Mouse (Mus musculus) liver, postnatal 0 days (tissue): Measurements from ENCODE around the gene Ptcd2. TPM values are rescaled to one million over a fixed set of nuclear protein-coding genes. Genes with fewer than 3 reads are reported as not detected.
A peak's percentile ranks its signal among the peaks of the same experiment; 100 is the strongest.

Experiments used
- ATAC-seq: fragments of 200-750 bp; cut with Nextera tagmentation; 2 replicates; pipeline ENCODE4 v1.8.0; 2017; ENCODE audit warnings: mild to moderate bottlenecking, moderate library complexity
- DNase-seq: peaks from one replicate; pipeline ENCODE4 v3.0.0-alpha.2; 2016
- H3K27ac ChIP-seq: fragments of 300-500 bp; sonication (generic); 2 replicates; pipeline ENCODE4 v1.5.1; 2014; ENCODE audit warnings: antibody characterized with exemption, moderate library complexity, mild to moderate bottlenecking, low read depth
- H3K27me3 ChIP-seq: fragments of 300-500 bp; sonication (generic); 2 replicates; pipeline ENCODE4 v1.6.1; 2014; ENCODE audit warnings: low read length, control low read depth, mixed read lengths; ENCODE audit not compliant: insufficient read depth
- H3K36me3 ChIP-seq: fragments of 300-500 bp; sonication (generic); replicated peaks from 2 replicates; pipeline ENCODE4 v1.6.1; 2014; ENCODE audit warnings: mild to moderate bottlenecking, control low read depth, low read length, moderate library complexity, mixed read lengths; ENCODE audit not compliant: insufficient read depth
- H3K4me1 ChIP-seq: fragments of 300-500 bp; sonication (generic); 2 replicates; pipeline ENCODE4 v1.6.1; 2014; ENCODE audit warnings: antibody characterized with exemption, mild to moderate bottlenecking, control low read depth; ENCODE audit not compliant: insufficient read depth
- H3K4me2 ChIP-seq: fragments of 300-500 bp; sonication (generic); 2 replicates; pipeline ENCODE4 v1.6.1; 2014; ENCODE audit warnings: low read depth, mild to moderate bottlenecking, low read length, moderate library complexity, mixed read lengths
- H3K4me3 ChIP-seq: fragments of 300-500 bp; sonication (generic); 2 replicates; pipeline ENCODE4 v1.5.1; 2014; ENCODE audit warnings: low read depth, low read length
- H3K9ac ChIP-seq: fragments of 300-500 bp; sonication (generic); replicated peaks from 2 replicates; pipeline ENCODE4 v1.6.1; 2014; ENCODE audit warnings: mild to moderate bottlenecking, moderate library complexity
- H3K9me3 ChIP-seq: fragments of 300-500 bp; sonication (generic); 2 replicates; pipeline ENCODE4 v1.6.1; 2016; ENCODE audit warnings: mild to moderate bottlenecking, control low read depth, low read length, mixed read lengths
- CTCF ChIP-seq: sonication (generic); IDR thresholded peaks from 2 replicates; pipeline ENCODE4 v1.5.1; 2016; ENCODE audit warnings: antibody characterized with exemption, low read depth
- EP300 ChIP-seq: IDR thresholded peaks from 2 replicates; pipeline ENCODE4 v1.6.1; 2016; ENCODE audit warnings: antibody characterized with exemption, low read depth, mild to moderate bottlenecking
- whole genome bisulfite sequencing: fragments of 180-500 bp; shearing (Covaris S2); extraction: QIAGEN DNeasy Blood & Tissue Kit; methylation state at CpG from one replicate; pipeline ENCODE4 v1.1.7; 2014; ENCODE audit not compliant: insufficient replicate concordance; 5-methylcytosine and 5-hydroxymethylcytosine counted together
- polyA plus RNA-seq: library from polyadenylated mRNA; unstranded; fragments of >200 nt; fragmentation: Nextera tagmentation; extraction: Ambion mirVana; gene quantifications from 2 replicates; pipeline ENCODE4 v1.2.1, GENCODE M21; 2015

Gene Ptcd2
- polyA plus RNA-seq, 1 experiment from 2014 or later: 23.8 TPM

DNA sequence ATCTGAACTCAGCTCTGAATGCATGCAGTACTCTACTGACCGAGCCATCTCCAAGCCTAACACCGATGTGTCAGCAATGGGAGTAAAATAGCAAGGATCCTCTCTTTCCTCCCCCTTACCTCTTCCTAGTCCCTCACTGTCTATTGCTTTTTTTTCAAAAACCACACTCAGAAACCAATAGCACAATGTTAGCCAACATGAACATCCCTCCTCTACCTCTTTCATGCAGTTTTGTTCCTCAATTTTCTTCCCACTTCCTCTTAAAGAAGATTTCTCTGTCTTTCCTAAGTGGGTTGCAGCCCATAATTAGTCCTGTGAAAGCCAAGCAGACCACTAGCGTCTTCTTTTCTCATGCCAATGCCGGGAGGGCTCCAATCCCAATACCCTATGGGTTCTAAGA lies 57.3 kb downstream of the Ptcd2 start:
- Histone ChIP-seq H3K36me3 (no peaks in the 10 kb centered on the region), H3K4me2 (peak overlapping the region; percentile 31), H3K9ac (no peak overlapping the region), H3K9me3 (no peaks in the 10 kb centered on the region), H3K4me1 (no peaks in the 10 kb centered on the region), H3K27ac (0 out of 2 replicates have a peak overlapping the region, but pooled peaks have one; percentile 11), H3K4me3 (no peak overlapping the region), H3K27me3 (no peaks in the 10 kb centered on the region)
- TF ChIP-seq CTCF (no peak), EP300 (no peak)
- DNase-seq: no peak
- 69% methylated on average over 4 of the region's 4 CpGs for WGBS
- no peak for ATAC-seq

DNA sequence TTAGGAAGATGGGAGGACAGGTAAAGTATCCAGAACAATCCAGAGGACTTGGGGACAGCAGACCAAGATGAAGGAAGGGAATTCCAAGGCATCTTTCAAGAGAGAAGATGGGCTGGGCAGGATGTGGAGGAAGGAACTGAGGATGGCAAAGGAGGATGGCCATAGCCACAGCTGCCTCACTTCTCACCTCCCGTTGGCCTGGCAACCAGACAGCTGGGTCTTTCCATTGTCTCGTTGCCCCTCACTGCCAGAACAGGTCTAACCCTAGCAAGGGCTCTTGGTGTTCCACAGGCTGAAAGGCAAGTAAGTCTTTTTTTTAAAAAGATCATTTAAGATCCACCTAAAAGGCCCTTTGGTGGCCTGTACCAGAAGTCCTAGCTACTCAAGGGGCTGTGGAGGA lies 59.3 kb downstream of the Ptcd2 start:
- H3K4me2 ChIP-seq: no peak overlapping the region
- DNase-seq (no peak), ATAC-seq (no peak)
- H3K27me3 ChIP-seq: no peaks in the 10 kb centered on the region
- no peaks in the 10 kb centered on the region for H3K36me3 ChIP-seq
- no peak overlapping the region for H3K27ac ChIP-seq
- TF ChIP-seq EP300 (no peak), CTCF (no peak)
- no peak overlapping the region for H3K4me3 ChIP-seq
- no peaks in the 10 kb centered on the region for H3K4me1 ChIP-seq
- no peak overlapping the region for H3K9ac ChIP-seq
- 55% methylated on average over 2 of the region's 2 CpGs for WGBS
- no peaks in the 10 kb centered on the region for H3K9me3 ChIP-seq

GRCm38 (mm10) chr13:99284400-99285160 lies 59.9 kb downstream of the Ptcd2 start:
- no peak for DNase-seq

DNA sequence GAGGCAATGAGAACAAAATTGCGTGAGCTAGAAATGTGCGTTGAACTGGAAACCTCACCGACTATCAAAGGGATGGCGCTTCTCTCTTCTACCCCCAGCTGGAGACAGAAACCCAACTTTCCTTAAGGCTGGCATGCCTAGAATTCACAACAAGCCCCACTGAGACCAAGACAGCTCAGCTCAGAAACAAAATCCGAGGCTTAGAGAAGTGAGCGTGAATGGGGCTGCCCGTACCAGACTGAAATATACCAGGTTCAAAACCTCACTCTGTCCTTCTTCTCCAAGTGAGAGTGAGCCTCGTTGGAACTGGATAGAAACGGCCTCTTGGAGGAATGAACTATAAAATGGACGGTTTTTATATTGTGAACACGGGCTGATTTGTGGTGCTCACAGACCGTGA lies 60.6 kb downstream of the Ptcd2 start:
- Histone ChIP-seq H3K27me3 (no peaks in the 10 kb centered on the region), H3K4me2 (no peak overlapping the region), H3K4me3 (no peak overlapping the region), H3K9me3 (no peaks in the 10 kb centered on the region), H3K4me1 (no peaks in the 10 kb centered on the region), H3K36me3 (no peaks in the 10 kb centered on the region), H3K27ac (no peak overlapping the region), H3K9ac (no peak overlapping the region)
- ATAC-seq: no peak
- TF ChIP-seq EP300 (no peak), CTCF (no peak)
- no peak for DNase-seq
- WGBS: 86% methylated on average over 12 of the region's 12 CpGs

More at GRCm38 (mm10) chr13:99284400-99285160, 59.9 kb downstream of the Ptcd2 start:
- Histone ChIP-seq H3K27ac (no peak overlapping the region), H3K4me1 (no peaks in the 10 kb centered on the region), H3K9ac (no peak overlapping the region), H3K4me3 (no peak overlapping the region), H3K36me3 (no peaks in the 10 kb centered on the region), H3K4me2 (no peak overlapping the region), H3K9me3 (no peaks in the 10 kb centered on the region), H3K27me3 (no peaks in the 10 kb centered on the region)
- no peak for ATAC-seq
- WGBS: 85% methylated on average over 21 of the region's 21 CpGs
- no peak for TF ChIP-seq CTCF
- TF ChIP-seq EP300: no peak

DNA sequence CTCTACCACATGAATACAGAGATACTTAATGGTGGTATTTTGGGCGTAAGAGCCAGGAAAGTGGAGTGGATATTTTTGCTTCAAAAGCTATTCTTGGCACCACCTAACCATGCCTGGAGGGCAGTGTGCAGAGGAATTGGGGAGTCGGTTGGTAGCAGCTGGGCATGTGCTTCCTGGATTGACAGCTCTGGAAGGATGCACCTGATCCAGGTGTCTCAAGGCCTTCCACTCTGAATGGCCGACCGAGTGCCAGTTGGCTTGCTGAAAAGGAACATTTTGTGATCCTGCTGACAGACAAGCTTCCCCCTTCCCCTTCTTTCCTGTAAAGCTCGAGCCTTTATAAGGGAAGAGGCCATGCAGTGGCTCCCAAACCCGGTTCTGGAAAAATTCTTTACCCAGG lies 61.5 kb downstream of the Ptcd2 start:
- Histone ChIP-seq H3K27ac (no peak overlapping the region), H3K4me2 (no peak overlapping the region), H3K27me3 (no peaks in the 10 kb centered on the region), H3K36me3 (no peaks in the 10 kb centered on the region), H3K9ac (no peak overlapping the region), H3K4me3 (no peak overlapping the region), H3K4me1 (no peaks in the 10 kb centered on the region), H3K9me3 (no peaks in the 10 kb centered on the region)
- DNase-seq: no peak
- 69% methylated on average over 6 of the region's 6 CpGs for WGBS
- TF ChIP-seq EP300 (no peak), CTCF (no peak)
- ATAC-seq: no peak

DNA sequence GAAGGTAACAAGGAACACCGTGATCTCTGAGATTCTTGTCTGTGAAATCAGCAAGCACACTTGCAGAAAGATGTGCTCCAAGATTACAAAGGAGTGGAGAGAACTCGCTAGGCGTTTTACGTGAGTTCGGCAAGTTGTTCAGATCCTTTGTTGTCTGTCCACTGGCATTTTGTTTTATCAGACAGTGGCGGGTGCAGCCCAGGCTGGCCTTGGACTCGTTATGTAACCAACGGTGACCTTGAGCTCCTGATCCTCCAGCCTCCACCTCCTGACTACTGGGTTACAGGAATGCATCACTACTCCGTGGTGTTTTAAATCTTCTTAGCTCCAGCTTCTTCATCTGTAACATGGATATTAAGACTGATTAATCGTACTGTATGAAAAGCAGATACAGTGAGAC lies 65.2 kb downstream of the Ptcd2 start:
- H3K27ac ChIP-seq: no peak overlapping the region
- H3K9ac ChIP-seq: no peak overlapping the region
- H3K4me2 ChIP-seq: no peak overlapping the region
- TF ChIP-seq EP300: no peak
- TF ChIP-seq CTCF: no peak
- H3K27me3 ChIP-seq: no peaks in the 10 kb centered on the region
- H3K4me3 ChIP-seq: no peak overlapping the region
- no peaks in the 10 kb centered on the region for H3K9me3 ChIP-seq
- 59% methylated on average over 10 of the region's 10 CpGs for WGBS
- DNase-seq (no peak), ATAC-seq (no peak)
- no peaks in the 10 kb centered on the region for H3K4me1 ChIP-seq
- H3K36me3 ChIP-seq: no peaks in the 10 kb centered on the region

- DNase-seq (no peak), ATAC-seq (no peak)
- Histone ChIP-seq H3K27ac (no peak overlapping the region), H3K27me3 (no peaks in the 10 kb centered on the region), H3K9ac (no peak overlapping the region), H3K36me3 (no peaks in the 10 kb centered on the region), H3K9me3 (no peaks in the 10 kb centered on the region), H3K4me1 (no peaks in the 10 kb centered on the region), H3K4me2 (no peak overlapping the region), H3K4me3 (no peak overlapping the region)
- TF ChIP-seq EP300 (no peak), CTCF (no peak)
- 72% methylated on average over 6 of the region's 6 CpGs for WGBS
Observed at GRCm38 (mm10) chr13:99278511-99278910, 66.0 kb downstream of the Ptcd2 start.
